Mouse (Mus musculus): Measurements from ENCODE around the gene Trim68.
"Not testable (repeated sequence)": the region's sequence is repeated elsewhere in the genome, so short reads cannot be mapped to it uniquely, and the experiment has no call there.

Trim68 gene

GRCm38 (mm10) chr7:102686944-102687501, at the start of gene Trim68:
TSS of gene Trim68 (minus strand) at chr7:102687327.
- DNase-seq: peak; percentile 94

- no peak for DNase-seq
Measured at GRCm38 (mm10) chr7:102733793-102734192, 46.7 kb upstream of the Trim68 start.

GRCm38 (mm10) chr7:102727391-102727790, 40.3 kb upstream of the Trim68 start, which contains the start of gene Olfr559:
TSS of gene Olfr559 (minus strand) at chr7:102727491.
- no peak for DNase-seq

GRCm38 (mm10) chr7:102718970-102719369, 31.8 kb upstream of the Trim68 start, which contains the start of gene Olfr33:
TSS of gene Olfr33 (minus strand) at chr7:102719070.
- DNase-seq: no peak

GRCm38 (mm10) chr7:102701915-102702314, 14.8 kb upstream of the Trim68 start, which contains the start of gene Olfr558:
TSS of gene Olfr558 (plus strand) at chr7:102702215.
- DNase-seq: no peak

- no peak for DNase-seq
Measured at GRCm38 (mm10) chr7:102698461-102698860, 11.3 kb upstream of the Trim68 start.

- DNase-seq: peak; percentile 31
Measured at GRCm38 (mm10) chr7:102695358-102696125, 8.4 kb upstream of the Trim68 start, which contains the start of gene Olfr557. TSS of gene Olfr557 (plus strand) at chr7:102695910.

GRCm38 (mm10) chr7:102681916-102682315, 5.2 kb downstream of the Trim68 start:
- no peak for DNase-seq

- no peak for DNase-seq
Measured at GRCm38 (mm10) chr7:102676225-102676624, 10.9 kb downstream of the Trim68 start.

GRCm38 (mm10) chr7:102665378-102665777, 21.7 kb downstream of the Trim68 start:
- no peak for DNase-seq

- no peak for DNase-seq
Measured at GRCm38 (mm10) chr7:102664599-102664998, 22.5 kb downstream of the Trim68 start, which contains the start of gene Olfr556. TSS of gene Olfr556 (plus strand) at chr7:102664899.

- no peak for DNase-seq
Measured at GRCm38 (mm10) chr7:102658523-102658922, 28.6 kb downstream of the Trim68 start, which contains the start of gene Olfr555. TSS of gene Olfr555 (plus strand) at chr7:102658823.

GRCm38 (mm10) chr7:102644945-102645344, 42.2 kb downstream of the Trim68 start:
- DNase-seq: not testable (repeated sequence)

GRCm38 (mm10) chr7:102638132-102638531, 49.0 kb downstream of the Trim68 start, which contains the start of gene Olfr554:
TSS of gene Olfr554 (plus strand) at chr7:102638432.
- DNase-seq: no peak

GRCm38 (mm10) chr7:102636665-102637064, 50.5 kb downstream of the Trim68 start:
- peak; percentile 51 for DNase-seq
